Mouse (Mus musculus): ENCODE data around the gene Slc40a1.

- TF ChIP-seq ELF1 (IDR thresholded peaks at IDR 0.05; ENCODE audit: low read depth, low read length) = no peak
- TF ChIP-seq CTCF (conservative IDR thresholded peaks at IDR 0.05 in 1 of 2, IDR thresholded peaks at IDR 0.05 in 1 of 2; ENCODE audit: low read depth in 2 of 2, low read length in 2 of 2) = no peak
- TF ChIP-seq JUN (IDR thresholded peaks at IDR 0.05; ENCODE audit: insufficient read depth, low read depth, low read length) = no peak
- TF ChIP-seq RCOR1 (conservative IDR thresholded peaks at IDR 0.05; ENCODE audit: low read depth, low read length) = no peak
- no peak for TF ChIP-seq CHD2 (IDR thresholded peaks at IDR 0.05; ENCODE audit: low read length)
- no peak for TF ChIP-seq MAFK (IDR thresholded peaks at IDR 0.05; ENCODE audit: insufficient replicate concordance, low read length)
- TF ChIP-seq POLR2A (IDR thresholded peaks at IDR 0.05; ENCODE audit: low read depth, low read length) = no peak
- no peak for TF ChIP-seq NELFE (IDR thresholded peaks at IDR 0.05; ENCODE audit: low read depth, low read length)
- no peak for TF ChIP-seq MEF2A (IDR thresholded peaks at IDR 0.05; ENCODE audit: borderline replicate concordance, low read depth, low read length)
- TF ChIP-seq ZC3H11A (IDR thresholded peaks at IDR 0.05; ENCODE audit: low read depth, low read length) = no peak
- TF ChIP-seq E2F4 (IDR thresholded peaks at IDR 0.05; ENCODE audit: insufficient replicate concordance, low read depth, low read length) = no peak
- TF ChIP-seq POLR2AphosphoS2 (IDR thresholded peaks at IDR 0.05; ENCODE audit: low read depth, low read length) = no peak
- no peak for TF ChIP-seq BHLHE40 (IDR thresholded peaks at IDR 0.05; ENCODE audit: low read depth, low read length)
- TF ChIP-seq JUND (conservative IDR thresholded peaks at IDR 0.05; ENCODE audit: low read depth, low read length) = no peak
Measured at GRCm38 (mm10) chr1:45924516-45924915, 1.8 kb downstream of the Slc40a1 start.

Data from CH12.LX (cell line).